In genomic region chr9:59667250-59667649, GRCm38 (mm10) we compare ENCODE assay signal across 10 mouse cellular contexts. TPM values are rescaled to one million over a fixed set of nuclear protein-coding genes. Genes with fewer than 3 reads are reported as not detected.
DNase-seq lines count a peak whose midpoint lies in the region; ATAC-seq lines count a peak whose summit lies in the region.
"Had no signal": no experiment of that assay in that cellular context is flagged by ENCODE, and none has a peak within 500 bp of the region (broad histone marks: within the 10 kb centered on the region; RNA-seq: fewer than 3 reads in every experiment).

No protein-coding gene starts in this region.

- peaks cover 100% of the 10 kb centered on the region for H3K36me3 ChIP-seq in heart, embryonic 14.5 days (ENCODE audit: control insufficient read depth, insufficient read depth, low read length)

- ATAC-seq in heart, embryonic 14.5 days (ENCODE audit: insufficient number of reproducible peaks, insufficient read depth, low FRiP score, low read depth): peak; percentile 46; the same call in 1 of the 2 replicates

- H3K9ac ChIP-seq in heart, embryonic 14.5 days (ENCODE audit: low read length): no peak overlapping the region; the same call in 1 of the 2 replicates
- H3K9ac ChIP-seq: liver, embryonic 15.5 days had no signal

- H3K4me1 ChIP-seq in heart, embryonic 14.5 days (ENCODE audit: control insufficient read depth in 2 of 2, insufficient read depth in 2 of 2, low read length in 2 of 2): peaks cover 15 to 61% of the 10 kb centered on the region in 2 experiments

- 41% methylated on average over 4 of the region's 4 CpGs for WGBS in heart, embryonic 14.5 days

- peak; percentile 59 to 71 for DNase-seq in heart, adult 18-20 months
- no peak for DNase-seq in heart, postnatal 25 days (ENCODE audit: low spot score)
- peak; percentile 74 for DNase-seq in testis, postnatal 14 days (ENCODE audit: low spot score)
- DNase-seq in testis, postnatal 10 days (ENCODE audit: low spot score): no peak
- DNase-seq in thymus, postnatal 36 days: no peak
- DNase-seq in kidney, postnatal 36 days: no peak
- DNase-seq: kidney, adult 18-20 months; right cerebral cortex, postnatal 25 days had no signal

- no peak overlapping the region for H3K4me3 ChIP-seq in heart, embryonic 14.5 days (ENCODE audit: control insufficient read depth in 1 of 2, insufficient read depth in 1 of 2, low read depth in 1 of 2, low read length in 2 of 2)
- H3K4me3 ChIP-seq: liver, embryonic 15.5 days had no signal

- peak overlapping the region; percentile 28 for H3K4me2 ChIP-seq in heart, embryonic 14.5 days (ENCODE audit: low read length)
- H3K4me2 ChIP-seq: liver, embryonic 15.5 days had no signal

- H3K9me3 ChIP-seq in heart, embryonic 14.5 days (ENCODE audit: control insufficient read depth, low read length): no peaks in the 10 kb centered on the region
- H3K9me3 ChIP-seq: liver, embryonic 15.5 days had no signal

- H3K27ac ChIP-seq in heart, embryonic 14.5 days (replicated peaks in 1 of 2; ENCODE audit: control insufficient read depth in 1 of 2, insufficient read depth in 1 of 2, low read depth in 2 of 2, low read length in 2 of 2): peak overlapping the region; percentile 65 to 79
- H3K27ac ChIP-seq: liver, embryonic 15.5 days had no signal

- H3K27me3 ChIP-seq in heart, embryonic 14.5 days (ENCODE audit: control insufficient read depth, insufficient read depth, low read length): no peaks in the 10 kb centered on the region

- intact Hi-C loops in heart, postnatal 25 days (cut with DNase I): no loop called here

RNA-seq across cellular contexts. Expression of gene Pkm, which starts 11.1 kb away (rescaled TPM):
- 1,000 to 10,000 TPM; 1,130 to 1,266 TPM for total RNA-seq in heart, adult 18-20 months (2021)
- 1,000 to 10,000 TPM; 1,181 to 1,232 TPM for total RNA-seq in heart, postnatal 25 days (2021)
- polyA plus RNA-seq in heart, embryonic 14.5 days (2014; fragmentation: Nextera tagmentation; extraction: Ambion mirVana): 1,792 and 1,798 TPM in 2 replicates

RNA-seq across cellular contexts. Expression of gene Gramd2, which starts 12.7 kb away (rescaled TPM):
- total RNA-seq in heart, adult 18-20 months (2021): under 1 TPM in 1 of 2 experiments, not detected in 1; 0.28 TPM
- not detected for total RNA-seq in heart, postnatal 25 days (2021)
- polyA plus RNA-seq in heart, embryonic 14.5 days (2014; fragmentation: Nextera tagmentation; extraction: Ambion mirVana): 0.27 and 0.43 TPM in 2 replicates

RNA-seq across cellular contexts. Expression of gene Parp6, which starts 50.2 kb away (rescaled TPM):
- 10 to 100 TPM; 17.0 to 17.6 TPM for total RNA-seq in heart, adult 18-20 months (2021)
- 10 to 100 TPM; 17.9 to 20.2 TPM for total RNA-seq in heart, postnatal 25 days (2021)
- 19.5 and 24.6 TPM in 2 replicates for polyA plus RNA-seq in heart, embryonic 14.5 days (2014; fragmentation: Nextera tagmentation; extraction: Ambion mirVana)

Comparison
In these comparisons a context has a peak if more than half of its experiments do, and no peak if none do; other contexts are left out.
1. DNase-seq: peak in heart, adult 18-20 months (2 of 2) and testis, postnatal 14 days (single experiment); none in heart, postnatal 25 days (single experiment), testis, postnatal 10 days (single experiment), thymus, postnatal 36 days (0 of 2) and kidney, postnatal 36 days (0 of 2).